Mouse (Mus musculus) cerebral cortex, adult 2 months (tissue): ENCODE results near the gene Naa38.

Experiments
- WGBS: fragments of 180-500 bp; shearing (Covaris S2); methylation state at CpG from one replicate; pipeline ENCODE4 v1.1.7; 2018; 5-methylcytosine and 5-hydroxymethylcytosine counted together

The Naa38 gene

GRCm38 (mm10) chr11:69413221-69414181, 18.2 kb downstream of the Naa38 start, which contains the start of gene Kdm6b:
Gene Kdm6b (minus strand): TSS chr11:69413675.
- WGBS: 28% methylated on average over 12 of the region's 12 CpGs

GRCm38 (mm10) chr11:69414421-69415326, 19.4 kb downstream of the Naa38 start:
- 51% methylated on average over 4 of the region's 4 CpGs for WGBS

- 7% methylated on average over 3 of the region's 3 CpGs for WGBS
Observed at GRCm38 (mm10) chr11:69415327-69415667, 20.0 kb downstream of the Naa38 start.

GRCm38 (mm10) chr11:69415668-69416451, 20.6 kb downstream of the Naa38 start:
- WGBS: 7% methylated on average over 15 of the region's 25 CpGs

GRCm38 (mm10) chr11:69416509-69416908, 21.2 kb downstream of the Naa38 start:
- WGBS: 5% methylated on average over 4 of the region's 4 CpGs

DNA sequence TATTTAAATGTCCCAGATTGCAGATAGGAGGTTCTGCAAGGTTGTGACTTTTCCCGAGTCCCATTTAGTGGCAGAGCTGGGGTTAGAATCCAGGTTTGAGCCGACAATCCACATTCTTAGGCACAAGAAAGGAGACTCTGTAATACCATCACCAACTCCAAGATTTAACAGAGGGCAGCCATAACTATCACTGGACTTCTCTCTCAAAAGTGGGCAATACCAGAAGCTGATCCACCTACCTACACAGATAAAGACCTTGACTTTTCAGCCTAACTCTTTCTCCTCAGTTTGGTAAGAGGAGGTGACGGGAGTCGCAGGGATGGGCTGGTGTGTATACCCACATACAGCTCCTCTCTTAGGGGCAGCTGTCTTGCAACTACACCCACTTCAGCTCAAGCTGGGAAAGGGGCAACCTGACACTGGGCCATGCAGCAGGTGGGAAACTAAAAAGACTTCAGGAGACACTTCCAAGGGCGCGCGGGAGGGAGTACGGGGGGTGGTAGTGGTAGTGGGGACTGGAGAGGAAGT, 21.7 kb downstream of the Naa38 start:
- WGBS: 9% methylated on average over 8 of the region's 8 CpGs

- under 1% methylated on average over 39 of the region's 39 CpGs for WGBS
Observed at GRCm38 (mm10) chr11:69417449-69418384, 22.4 kb downstream of the Naa38 start.

GRCm38 (mm10) chr11:69418481-69419442, 23.5 kb downstream of the Naa38 start:
- under 1% methylated on average over 45 of the region's 45 CpGs for WGBS

DNA sequence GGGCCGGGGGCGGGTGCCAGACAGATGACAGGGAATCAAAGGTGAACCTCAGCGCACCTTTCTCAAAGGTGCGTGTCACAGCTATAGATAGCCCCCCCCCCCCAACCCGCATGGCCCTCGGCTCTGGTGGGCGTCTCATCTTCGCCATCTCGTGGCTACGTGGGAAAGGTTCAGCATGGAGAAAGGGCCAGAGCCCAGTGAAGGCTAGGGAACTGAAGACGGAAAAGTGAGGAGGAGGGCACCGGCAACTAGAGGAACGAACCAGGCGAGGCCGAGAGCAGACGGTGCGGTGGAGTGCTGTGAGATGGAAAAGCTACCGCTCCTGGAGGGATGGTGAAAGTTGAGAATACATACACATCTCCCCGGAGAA, 24.1 kb downstream of the Naa38 start:
- WGBS: 1% methylated on average over 19 of the region's 19 CpGs

- 1% methylated on average over 31 of the region's 31 CpGs for WGBS
Observed at GRCm38 (mm10) chr11:69419813-69420553, 24.7 kb downstream of the Naa38 start.

DNA sequence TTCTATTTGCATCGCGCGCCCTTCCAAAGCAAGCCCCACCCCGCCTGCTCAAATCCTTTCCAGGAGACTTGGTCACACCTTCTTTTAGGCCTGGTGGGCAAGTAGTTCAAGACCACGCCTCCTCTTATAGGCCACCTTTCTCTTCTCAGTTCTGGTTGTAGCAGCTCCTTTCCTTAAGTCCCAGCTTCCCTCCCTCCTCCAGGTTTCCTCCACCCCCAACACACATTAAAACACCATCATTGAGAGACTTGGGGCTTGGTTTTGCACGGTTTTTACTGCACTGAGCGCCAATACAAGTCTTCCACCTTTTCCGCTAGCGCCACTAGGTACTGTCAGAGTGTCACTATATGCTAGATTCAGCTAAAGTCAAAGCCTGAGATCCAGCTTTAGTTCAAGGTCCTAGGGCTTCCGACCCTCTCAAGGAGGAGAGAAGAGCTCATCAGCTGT, 25.3 kb downstream of the Naa38 start:
- WGBS: 21% methylated on average over 10 of the region's 10 CpGs

GRCm38 (mm10) chr11:69421131-69421977, 26.1 kb downstream of the Naa38 start:
- 42% methylated on average over 25 of the region's 25 CpGs for WGBS

GRCm38 (mm10) chr11:69422842-69423241, 27.6 kb downstream of the Naa38 start:
- WGBS: 91% methylated on average over 10 of the region's 10 CpGs

DNA sequence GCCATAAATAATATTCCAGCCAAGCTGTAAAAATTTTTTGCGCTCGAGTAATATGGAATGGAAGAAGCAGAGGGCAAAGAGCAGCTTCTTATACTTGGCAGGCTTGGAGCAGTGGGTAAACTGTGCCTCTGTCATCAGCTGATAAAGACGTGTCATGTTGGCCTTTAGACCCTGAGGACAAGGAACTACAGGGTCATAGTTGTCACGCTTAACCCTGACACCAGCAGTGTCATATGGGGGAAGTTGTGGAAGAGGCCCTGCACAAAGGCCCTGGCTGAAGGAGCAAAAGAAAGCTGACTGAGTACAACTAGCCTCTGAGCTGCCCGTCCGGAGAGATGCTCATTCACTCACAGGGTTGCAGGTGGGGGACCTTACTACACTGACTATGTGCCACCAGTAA, 28.6 kb downstream of the Naa38 start:
- WGBS: 85% methylated on average over 6 of the region's 6 CpGs

DNA sequence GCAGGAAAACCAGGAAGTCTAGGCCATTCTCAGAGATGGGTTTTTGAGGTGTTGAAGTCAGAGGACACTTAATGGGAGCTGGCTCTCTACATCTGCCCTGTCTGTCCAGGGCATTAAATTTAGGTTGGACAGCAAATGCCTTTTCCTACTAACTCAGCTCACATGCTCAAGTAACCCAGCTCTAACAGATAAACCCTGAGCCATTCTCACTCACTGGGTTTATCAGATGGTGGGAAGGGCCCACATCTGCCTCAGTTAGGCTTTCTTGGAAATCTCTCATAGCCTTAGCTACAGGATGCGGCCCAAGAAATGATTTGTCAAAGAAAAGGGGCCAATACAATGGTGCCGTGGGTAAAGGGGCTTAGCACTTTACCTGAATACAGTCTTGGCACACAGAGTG, 31.0 kb downstream of the Naa38 start:
- 93% methylated on average over 2 of the region's 2 CpGs for WGBS

DNA sequence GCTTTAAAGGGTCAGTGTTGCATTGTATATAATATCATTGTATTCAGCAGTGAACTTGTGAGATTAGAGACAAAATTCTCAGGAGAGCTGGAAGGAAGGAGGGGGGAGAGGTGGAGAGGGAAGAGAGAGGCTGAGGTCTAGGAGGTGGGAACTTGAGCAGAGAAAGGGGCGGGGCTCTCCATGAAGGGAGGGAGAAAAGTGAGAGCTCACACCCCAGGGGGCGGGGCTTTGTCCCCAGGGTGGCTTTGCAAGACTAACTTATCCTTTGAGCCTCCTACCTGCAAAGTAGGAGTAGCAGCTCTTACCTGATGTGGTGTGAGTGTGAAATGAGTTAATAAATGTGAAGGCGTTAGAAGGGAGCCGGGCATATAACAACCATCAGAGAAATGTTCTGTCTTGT, 33.5 kb downstream of the Naa38 start:
- WGBS: 39% methylated on average over 4 of the region's 4 CpGs

GRCm38 (mm10) chr11:69429313-69429712, 34.0 kb downstream of the Naa38 start:
- WGBS: 25% methylated on average over 2 of the region's 2 CpGs
